Mouse (Mus musculus): Measurements from ENCODE around the gene Qrich1.

The Qrich1 gene

GRCm38 (mm10) chr9:108564131-108564530 is 47.5 kb downstream of the Qrich1 start:
- no peak for DNase-seq (ENCODE audit: low read depth, low spot score)

- DNase-seq (ENCODE audit: low read depth, low spot score) = no peak
These were observed 49.5 kb downstream of the Qrich1 start for GRCm38 (mm10) chr9:108565881-108566814.

- DNase-seq (ENCODE audit: low read depth, low spot score) = peak; percentile 98
These were observed 50.5 kb downstream of the Qrich1 start, which contains the start of gene Ndufaf3 for GRCm38 (mm10) chr9:108566815-108567776. Ndufaf3 (minus strand) TSS chr9:108567434.

GRCm38 (mm10) chr9:108567931-108568419 is 51.4 kb downstream of the Qrich1 start:
- DNase-seq (ENCODE audit: low read depth, low spot score) = no peak

- DNase-seq (ENCODE audit: low read depth, low spot score) = no peak
These were observed 51.9 kb downstream of the Qrich1 start for GRCm38 (mm10) chr9:108568511-108568921.

GRCm38 (mm10) chr9:108569381-108570206 is 53.0 kb downstream of the Qrich1 start, which contains the start of gene Dalrd3:
Dalrd3 (plus strand) TSS chr9:108569886.
- DNase-seq (ENCODE audit: low read depth, low spot score) = peak; percentile 97

GRCm38 (mm10) chr9:108570207-108570896 is 53.7 kb downstream of the Qrich1 start:
- peak; percentile 86 for DNase-seq (ENCODE audit: low read depth, low spot score)

GRCm38 (mm10) chr9:108571401-108571973 is 54.9 kb downstream of the Qrich1 start:
- no peak for DNase-seq (ENCODE audit: low read depth, low spot score)

- no peak for DNase-seq (ENCODE audit: low read depth, low spot score)
These were observed 55.7 kb downstream of the Qrich1 start for GRCm38 (mm10) chr9:108572321-108572720.

- peak; percentile 69 for DNase-seq (ENCODE audit: low read depth, low spot score)
These were observed 57.4 kb downstream of the Qrich1 start for GRCm38 (mm10) chr9:108573774-108574690.

- DNase-seq (ENCODE audit: low read depth, low spot score) = no peak
These were observed 58.3 kb downstream of the Qrich1 start for GRCm38 (mm10) chr9:108574921-108575320.

GRCm38 (mm10) chr9:108575321-108576297 is 59.0 kb downstream of the Qrich1 start:
- DNase-seq (ENCODE audit: low read depth, low spot score) = no peak

GRCm38 (mm10) chr9:108577025-108577424 is 60.4 kb downstream of the Qrich1 start:
- no peak for DNase-seq (ENCODE audit: low read depth, low spot score)

- DNase-seq (ENCODE audit: low read depth, low spot score) = peak; percentile 62
These were observed 61.4 kb downstream of the Qrich1 start for GRCm38 (mm10) chr9:108577934-108578544.

GRCm38 (mm10) chr9:108578545-108579343 is 62.1 kb downstream of the Qrich1 start, which contains the start of gene Wdr6:
Wdr6 (minus strand) TSS chr9:108578739.
- DNase-seq (ENCODE audit: low read depth, low spot score) = peak; percentile 98

GRCm38 (mm10) chr9:108579344-108579690 is 62.7 kb downstream of the Qrich1 start:
- no peak for DNase-seq (ENCODE audit: low read depth, low spot score)
